Mouse (Mus musculus) liver, embryonic 14.5 days (tissue): ENCODE data around the gene Adsl.

Experiments
- CTCF ChIP-seq: IDR thresholded peaks from 2 replicates; pipeline ENCODE4 v1.5.1; 2016; ENCODE audit warnings: antibody characterized with exemption, low read depth, control low read depth
- EP300 ChIP-seq: IDR thresholded peaks from 2 replicates; pipeline ENCODE4 v1.6.1; 2016; ENCODE audit warnings: antibody characterized with exemption, low read depth

DNA sequence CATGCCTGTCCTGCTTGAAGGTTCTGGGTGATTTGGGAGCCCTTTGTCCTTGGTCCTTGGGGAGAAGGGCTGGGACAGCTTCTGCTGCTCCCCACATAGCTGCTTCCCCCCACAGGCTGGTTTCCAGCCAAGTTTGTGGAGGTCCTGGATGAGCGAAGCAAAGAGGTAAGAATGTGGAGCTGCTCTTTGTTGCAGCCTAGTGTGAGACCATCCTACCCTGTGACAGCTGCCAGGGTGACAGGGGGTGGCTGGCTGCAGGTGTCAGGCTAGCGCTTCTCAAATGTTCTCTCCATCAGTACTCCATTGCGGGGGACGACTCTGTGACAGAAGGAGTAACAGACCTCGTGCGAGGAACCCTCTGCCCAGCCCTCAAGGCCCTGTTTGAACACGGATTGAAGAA, 61.8 kb downstream of the Adsl start:
- no peak for TF ChIP-seq CTCF
- TF ChIP-seq EP300, result no peak
